Mouse (Mus musculus) forebrain, embryonic 12.5 days (tissue): ENCODE measurements at regions not wholly inside any gene's neighbourhood (a gene's known extent, or its start where the extent isn't known, plus 50 kb on each side); places are given as distances from the start of the nearest gene placed in this dataset.

Experiments
- ATAC-seq: fragments of 200-750 bp; cut with Nextera tagmentation; 2 replicates; pipeline ENCODE4 v1.8.0; 2017; ENCODE audit warnings: moderate TSS enrichment; ENCODE audit not compliant: low FRiP score
- H3K27ac ChIP-seq: fragments of 300-500 bp; sonication (generic); 2 replicates; pipeline ENCODE4 v1.5.1; 2016; ENCODE audit warnings: mild to moderate bottlenecking
- H3K27me3 ChIP-seq: fragments of 300-500 bp; sonication (generic); 2 replicates; pipeline ENCODE4 v1.6.1; 2016; ENCODE audit warnings: mild to moderate bottlenecking
- H3K36me3 ChIP-seq: fragments of 300-500 bp; sonication (generic); replicated peaks from 2 replicates; pipeline ENCODE4 v1.6.1; 2016; ENCODE audit warnings: mild to moderate bottlenecking
- H3K4me1 ChIP-seq: fragments of 300-500 bp; sonication (generic); 2 replicates; pipeline ENCODE4 v1.6.1; 2016
- H3K4me2 ChIP-seq: fragments of 300-500 bp; sonication (generic); 2 replicates; pipeline ENCODE4 v1.6.1; 2016; ENCODE audit warnings: mild to moderate bottlenecking, moderate library complexity
- H3K4me3 ChIP-seq: fragments of 300-500 bp; sonication (generic); replicated peaks from 2 replicates; pipeline ENCODE4 v1.5.1; 2016; ENCODE audit warnings: mild to moderate bottlenecking
- H3K9ac ChIP-seq: fragments of 300-500 bp; sonication (generic); 2 replicates; pipeline ENCODE4 v1.6.1; 2016; ENCODE audit warnings: mild to moderate bottlenecking
- H3K9me3 ChIP-seq: fragments of 300-500 bp; sonication (generic); 2 replicates; pipeline ENCODE4 v1.6.1; 2016
- WGBS: fragments of 180-500 bp; shearing (Covaris S2); methylation state at CpG from one replicate; pipeline ENCODE4 v1.1.7; 2016; 5-methylcytosine and 5-hydroxymethylcytosine counted together

DNA sequence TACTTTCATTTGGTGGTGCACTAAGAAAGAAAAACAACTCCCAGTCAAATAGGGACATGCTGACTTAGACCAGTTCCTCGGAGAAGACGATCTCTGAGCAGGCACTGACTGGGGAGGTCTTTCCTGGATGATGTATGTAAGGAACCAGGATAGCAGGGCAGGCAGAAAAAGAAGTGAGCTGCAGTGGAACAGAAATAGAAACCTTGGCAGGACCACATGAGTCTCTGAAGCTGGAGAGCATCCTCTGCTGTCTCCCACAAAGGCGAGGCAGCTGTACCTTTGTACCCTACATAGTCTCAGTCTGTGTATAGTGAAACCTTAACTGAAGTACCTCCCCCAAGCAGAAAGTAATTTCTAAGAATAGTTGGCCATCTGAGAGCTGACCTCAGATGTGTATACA is 104.4 kb upstream of the Gm37988 start:
- no peaks in the 10 kb centered on the region for H3K9me3 ChIP-seq
- no peak overlapping the region for H3K4me2 ChIP-seq
- no peak overlapping the region for H3K4me3 ChIP-seq
- no peak for ATAC-seq
- H3K36me3 ChIP-seq = no peaks in the 10 kb centered on the region
- WGBS = 92% methylated on average over 3 of the region's 3 CpGs
- H3K4me1 ChIP-seq = no peaks in the 10 kb centered on the region
- no peak overlapping the region for H3K27ac ChIP-seq
- no peaks in the 10 kb centered on the region for H3K27me3 ChIP-seq
- H3K9ac ChIP-seq = no peak overlapping the region

DNA sequence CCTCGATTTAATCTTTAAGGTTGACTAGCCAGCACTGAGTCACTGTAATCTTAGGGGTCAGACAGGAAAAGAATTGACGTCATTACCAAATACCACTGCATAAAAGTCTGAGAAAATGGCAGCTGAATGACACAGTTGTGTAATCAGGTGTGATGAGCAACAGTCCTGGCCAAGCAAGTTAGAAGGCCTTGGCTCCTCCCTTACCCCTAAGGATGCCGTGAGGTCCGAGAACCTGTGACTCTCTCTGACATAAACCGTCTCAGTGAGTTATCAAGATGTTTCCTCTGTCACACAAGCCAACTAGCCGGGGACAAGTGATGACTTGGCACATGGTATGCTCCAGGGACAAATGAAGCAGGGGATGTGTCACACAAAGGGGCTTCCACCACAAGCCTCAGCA is 101.5 kb upstream of the Gm37988 start:
- Histone ChIP-seq H3K4me1 (no peaks in the 10 kb centered on the region), H3K4me2 (no peak overlapping the region), H3K4me3 (no peak overlapping the region), H3K9me3 (no peaks in the 10 kb centered on the region), H3K27me3 (no peaks in the 10 kb centered on the region), H3K27ac (no peak overlapping the region), H3K36me3 (no peaks in the 10 kb centered on the region), H3K9ac (no peak overlapping the region)
- whole genome bisulfite sequencing = 84% methylated on average over 6 of the region's 6 CpGs
- ATAC-seq = no peak

DNA sequence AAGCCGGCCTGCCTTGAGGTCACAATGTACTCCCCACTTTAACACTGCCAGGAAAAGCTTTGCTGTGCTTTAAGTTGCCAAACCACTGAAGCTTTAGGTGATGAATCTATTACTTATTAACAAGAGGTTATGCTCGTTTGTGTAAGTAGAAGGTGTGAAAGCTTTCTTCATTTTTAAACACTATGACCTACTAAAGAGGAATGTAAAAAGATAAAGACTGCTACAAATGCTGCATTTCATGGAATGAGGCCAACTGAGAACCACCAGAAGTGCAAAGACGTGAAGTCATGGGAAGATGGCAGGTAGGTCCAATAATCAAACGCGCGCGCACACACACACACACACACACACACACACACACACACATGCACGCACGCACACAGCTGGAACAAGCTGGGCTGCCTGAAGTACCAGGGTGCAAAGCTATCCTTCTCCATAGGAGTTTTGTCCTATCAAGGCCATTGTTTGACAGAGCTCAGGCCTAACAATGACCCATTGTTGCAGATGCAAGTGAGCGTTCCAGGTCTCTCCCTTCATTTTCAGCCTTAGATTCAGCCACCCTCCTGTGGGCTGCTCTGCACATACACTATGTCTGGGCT is 85.3 kb upstream of the Gm37988 start:
- Histone ChIP-seq H3K36me3 (no peaks in the 10 kb centered on the region), H3K9ac (no peak overlapping the region), H3K27ac (no peak overlapping the region), H3K9me3 (no peaks in the 10 kb centered on the region), H3K27me3 (no peaks in the 10 kb centered on the region), H3K4me2 (no peak overlapping the region), H3K4me3 (no peak overlapping the region), H3K4me1 (no peaks in the 10 kb centered on the region)
- ATAC-seq = no peak
- 86% methylated on average over 10 of the region's 10 CpGs for WGBS
